Mouse (Mus musculus) left cerebral cortex, postnatal 25 days (tissue): ENCODE measurements around the gene Disp3. TPM values are rescaled to one million over a fixed set of nuclear protein-coding genes. Genes with fewer than 3 reads are reported as not detected.
A peak's percentile ranks its signal among the peaks of the same experiment; 100 is the strongest.

Source experiments
- DNase-seq, 2 experiments: peaks; one replicate each; pipeline ENCODE4 v3.0.0; 2022; ENCODE audit warnings: low spot score in 2 of 2, mixed read lengths in 1 of 2
- intact Hi-C: fragments of 180-260 bp; cut with DNase I; formaldehyde crosslinking; loops from one replicate; pipeline ENCODE4 v1.15.1; 2025
- total RNA-seq, 2 experiments: library from RNA; stranded (reverse); gene quantifications; 2 replicates each; pipeline ENCODE4 v1.2.3; 2021

The Disp3 gene
- total RNA-seq, 2 experiments from 2014 or later: 25.8 to 29.1 TPM

DNA sequence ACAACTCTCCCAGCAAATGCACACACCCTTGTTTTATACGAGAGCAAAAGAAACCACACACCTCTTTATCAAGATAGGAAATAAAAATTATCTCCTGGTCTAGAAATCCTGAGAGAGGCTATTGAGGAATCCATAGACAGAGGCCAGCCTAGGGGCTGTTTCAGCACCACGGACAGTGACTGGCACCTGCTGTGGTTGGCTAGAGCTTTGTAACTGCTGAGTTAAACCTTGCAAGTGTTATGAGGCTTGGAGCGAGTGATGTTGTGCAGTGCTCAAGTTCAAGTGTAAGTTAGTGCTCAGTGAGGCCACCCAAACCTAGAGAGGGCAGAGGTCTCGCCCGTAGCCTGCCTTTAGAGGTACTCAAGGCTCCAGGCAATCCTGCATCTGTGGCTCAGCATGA is 5.6 kb upstream of the Disp3 start:
- intact Hi-C loops: no loop called here
- no peak for DNase-seq

DNA sequence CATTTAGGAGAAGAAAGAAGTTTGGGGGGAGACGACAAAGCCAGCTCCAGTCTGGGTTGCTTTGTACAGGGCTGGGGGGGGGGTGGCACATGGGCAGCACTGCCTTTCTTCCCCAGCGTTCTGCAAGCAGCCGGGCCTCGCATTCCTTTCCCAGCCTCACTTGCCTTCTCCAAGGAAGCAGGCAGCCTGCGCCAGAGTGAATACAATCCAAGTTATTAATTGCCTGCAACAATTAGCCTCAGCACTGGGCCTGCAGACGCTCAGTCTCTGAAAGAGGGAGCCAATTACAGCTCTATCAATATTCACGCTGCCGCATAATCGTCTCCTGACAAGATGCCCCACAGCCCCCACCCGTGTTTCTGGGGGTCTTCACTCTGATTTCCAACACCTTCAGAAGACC is 4.1 kb upstream of the Disp3 start:
- intact Hi-C loops: no loop called here
- peak; percentile 23 to 31 for DNase-seq

DNA sequence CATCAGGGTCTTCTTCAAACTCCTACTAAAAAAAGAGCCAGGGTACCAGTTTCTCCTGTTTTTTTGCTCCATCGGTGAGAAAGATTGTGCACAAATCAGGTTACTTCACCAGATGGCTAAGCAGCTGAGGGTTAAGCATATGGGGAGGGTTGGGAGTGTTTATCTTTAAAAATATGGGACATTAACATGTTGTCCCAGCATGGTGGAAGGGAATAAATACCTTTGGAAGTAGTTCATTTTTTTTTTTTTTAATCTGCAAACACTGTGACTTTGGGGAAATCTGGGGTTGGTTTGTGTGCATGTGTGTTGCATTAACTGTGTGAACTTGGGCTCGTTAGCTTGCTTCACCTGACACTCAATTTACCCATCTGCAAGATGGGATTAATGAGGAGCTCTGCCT is 3.3 kb upstream of the Disp3 start:
- DNase-seq: no peak
- intact Hi-C loops: no loop called here

DNA sequence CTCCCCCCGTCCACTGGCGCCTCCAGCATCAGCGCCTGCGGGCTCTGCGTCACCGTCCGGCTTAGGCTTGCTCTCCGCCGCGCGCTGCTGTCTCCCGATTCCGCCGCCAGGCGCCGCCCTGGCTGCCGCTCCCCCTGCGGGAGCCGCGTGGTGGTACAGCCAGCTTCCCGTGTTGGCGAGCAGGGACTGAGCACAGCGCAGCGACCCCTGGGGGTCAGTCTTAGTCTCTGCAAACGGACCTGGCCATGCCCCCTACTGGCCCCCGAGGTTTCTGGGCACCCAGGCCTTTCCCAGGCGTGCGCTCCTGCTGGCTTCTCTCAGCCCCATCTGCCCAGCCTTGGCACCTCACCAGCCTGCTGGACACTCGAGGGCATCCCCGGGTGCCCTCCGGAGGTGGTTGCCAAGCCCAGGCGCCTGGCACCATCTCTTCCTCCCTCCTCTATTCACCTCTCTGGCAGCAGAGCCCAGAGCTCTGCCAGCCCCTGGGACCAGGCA is 337 bp upstream of the Disp3 start:
- intact Hi-C loops: loop anchor here (1.0 to 5.0 kb wide), 6 partner anchors 18 to 149 kb away; no protein-coding TSS in a partner anchor
- peak; percentile 91 to 96 for DNase-seq

DNA sequence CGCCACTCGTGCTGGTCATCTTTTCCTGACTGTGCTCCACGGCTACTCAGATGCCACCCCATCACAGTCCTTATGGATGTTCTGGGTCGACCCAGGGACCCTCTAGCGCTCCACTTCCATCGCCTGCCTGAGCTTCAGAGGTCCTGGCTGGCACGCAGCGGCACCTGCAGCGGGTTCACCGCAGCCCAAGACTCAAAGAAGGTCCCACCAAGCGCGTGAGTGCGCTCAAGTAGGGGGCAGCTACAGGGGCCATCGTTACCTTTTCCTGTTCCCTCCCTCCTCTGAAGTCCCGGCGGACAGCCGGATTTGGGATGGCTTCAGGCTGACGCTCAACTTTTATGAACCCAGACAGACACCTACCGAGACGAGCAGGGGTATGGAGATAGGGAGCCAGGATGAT is 724 bp downstream of the Disp3 start:
- intact Hi-C loops: loop anchor here (5.0 kb wide), 3 partner anchors 40 to 150 kb away; no protein-coding TSS in a partner anchor
- no peak for DNase-seq

DNA sequence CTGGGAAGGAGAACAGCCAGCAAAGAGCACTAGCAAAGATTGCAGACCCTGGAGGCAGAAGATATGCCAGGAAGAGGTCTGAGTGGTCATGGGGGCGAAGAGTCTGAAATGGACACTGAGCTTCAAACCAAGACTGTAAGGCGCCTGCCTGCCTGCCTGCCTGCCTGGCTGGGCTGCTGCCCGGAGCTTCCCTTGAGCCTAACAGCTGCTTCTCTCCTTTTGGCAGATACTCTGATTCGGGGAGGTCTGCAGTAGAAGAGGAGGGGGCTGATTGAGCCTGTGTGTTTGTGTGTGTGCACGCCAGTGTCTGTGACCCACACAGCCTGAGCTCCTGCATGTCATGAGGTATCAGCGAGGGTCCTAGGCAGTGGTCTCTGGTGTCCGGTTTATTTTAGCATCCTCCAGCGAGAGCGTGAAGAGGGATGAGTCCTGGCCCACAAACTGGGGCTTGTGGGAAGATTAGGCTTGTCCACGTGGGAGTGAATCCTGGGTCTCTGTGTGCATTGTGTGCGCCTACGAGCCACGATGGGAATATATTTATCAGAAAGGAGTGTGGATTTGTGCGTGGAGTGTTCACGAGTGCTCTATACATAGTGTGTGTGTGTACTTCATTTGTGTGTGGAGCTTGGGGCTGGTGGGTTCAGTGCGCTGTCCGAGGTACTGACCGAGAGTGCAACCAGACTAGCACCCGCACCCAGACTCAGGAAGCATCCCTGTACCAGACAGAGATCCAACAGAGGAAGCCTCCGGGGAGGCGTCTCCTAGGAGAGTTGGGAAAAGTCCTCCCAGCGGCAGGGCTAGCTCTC is 1.3 kb downstream of the Disp3 start:
- intact Hi-C loops: loop anchor here (5.0 kb wide), 3 partner anchors 41 to 151 kb away; no protein-coding TSS in a partner anchor
- peak; percentile 38 to 66 for DNase-seq

DNA sequence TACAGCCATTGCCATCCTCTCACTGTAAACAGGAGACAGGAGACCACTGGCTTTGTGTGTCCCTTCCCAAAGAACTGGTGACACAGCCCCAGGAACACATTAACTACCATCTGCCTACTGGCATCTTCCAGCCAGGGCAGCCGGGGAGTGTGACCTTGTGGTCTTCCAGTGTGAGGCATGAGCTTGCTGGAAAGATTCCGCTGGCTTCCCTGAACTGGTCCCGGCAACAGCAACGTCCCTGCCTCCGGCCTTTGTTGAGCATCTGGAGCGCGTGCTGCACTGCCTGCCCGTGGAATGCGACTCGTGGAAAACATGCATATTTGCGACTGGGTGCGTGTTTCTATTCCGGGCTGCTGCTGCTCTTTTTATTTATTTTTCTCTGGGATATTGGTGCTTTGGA is 3.5 kb downstream of the Disp3 start:
- intact Hi-C loops: no loop called here

DNA sequence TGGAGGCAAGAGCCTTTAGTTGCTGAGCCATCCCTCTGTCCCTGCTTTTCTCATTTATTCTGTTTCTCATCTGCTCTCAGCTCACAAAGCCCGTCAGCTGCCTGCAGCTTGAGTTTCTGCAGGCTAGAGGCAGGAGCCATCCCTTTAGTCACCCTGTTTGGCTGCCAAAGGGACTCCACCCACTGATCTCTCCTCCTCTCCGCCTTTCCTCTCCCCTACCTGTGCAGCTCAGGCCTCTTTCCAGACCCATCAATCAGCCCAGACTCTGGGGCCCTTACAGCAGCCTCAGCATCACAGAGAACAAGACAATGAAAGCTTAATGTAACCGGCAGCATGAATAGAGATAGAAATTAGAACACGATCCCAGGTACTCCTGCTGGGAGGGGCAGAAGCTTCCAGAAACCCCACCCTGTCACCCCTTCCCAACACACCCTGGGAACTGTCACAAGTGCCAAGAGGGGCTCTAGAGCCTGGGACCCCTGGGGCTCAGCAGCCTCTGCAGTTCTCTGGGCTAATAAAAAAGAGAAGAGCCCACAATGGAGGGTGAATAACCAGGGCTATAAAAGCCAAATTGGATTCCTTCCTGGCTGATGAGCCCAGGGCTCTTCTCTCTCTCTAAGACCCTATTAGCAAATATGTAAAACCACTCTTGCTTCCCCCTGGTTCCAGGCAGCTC is 10.8 kb downstream of the Disp3 start:
- peak in 1 of 2 experiments; percentile 40 for DNase-seq
- intact Hi-C loops: no loop called here

More for the DNA sequence above, 3.5 kb downstream of the Disp3 start:
- peak; percentile 29 to 34 for DNase-seq

DNA sequence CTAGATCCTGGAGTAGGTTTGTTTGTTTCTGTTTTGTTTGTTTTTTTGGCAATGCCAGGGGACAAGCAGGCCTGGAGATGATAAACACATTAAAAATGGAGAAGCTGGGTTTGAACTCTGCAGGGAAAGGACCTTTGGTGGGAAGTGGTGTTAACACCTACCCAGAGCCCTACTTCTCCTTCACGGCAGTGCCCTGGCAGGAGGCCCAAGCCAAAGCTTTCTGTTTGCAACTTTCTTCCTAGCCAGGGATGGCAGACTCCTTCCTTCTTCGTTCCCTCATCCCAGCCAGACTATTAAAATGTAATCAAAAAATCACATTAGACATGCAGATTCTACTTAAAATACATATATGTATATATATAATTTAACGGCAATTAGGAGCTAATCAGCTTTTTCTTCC is 13.1 kb downstream of the Disp3 start:
- intact Hi-C loops: no loop called here
- peak in 1 of 2 experiments; percentile 40 for DNase-seq

DNA sequence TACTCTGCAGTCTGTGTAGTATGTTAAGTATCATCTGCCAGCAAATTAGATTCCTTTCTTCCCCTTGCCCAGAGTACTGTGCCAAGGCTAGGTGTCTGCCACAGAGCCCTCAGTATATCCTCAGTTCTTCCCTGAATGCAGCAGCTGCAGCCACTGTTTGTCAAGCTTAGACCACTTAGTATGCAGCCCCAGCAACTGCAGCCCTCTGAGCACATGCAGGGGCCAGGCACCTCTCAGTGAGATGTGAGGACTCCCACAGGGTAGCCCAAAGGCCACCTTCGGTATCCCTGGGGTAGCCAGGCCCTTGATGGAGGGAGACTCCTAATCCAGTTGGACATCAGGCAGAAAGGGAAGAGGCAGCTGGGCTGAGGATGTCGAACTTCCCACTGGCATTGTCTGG is 14.5 kb downstream of the Disp3 start:
- intact Hi-C loops: no loop called here
- DNase-seq: no peak

DNA sequence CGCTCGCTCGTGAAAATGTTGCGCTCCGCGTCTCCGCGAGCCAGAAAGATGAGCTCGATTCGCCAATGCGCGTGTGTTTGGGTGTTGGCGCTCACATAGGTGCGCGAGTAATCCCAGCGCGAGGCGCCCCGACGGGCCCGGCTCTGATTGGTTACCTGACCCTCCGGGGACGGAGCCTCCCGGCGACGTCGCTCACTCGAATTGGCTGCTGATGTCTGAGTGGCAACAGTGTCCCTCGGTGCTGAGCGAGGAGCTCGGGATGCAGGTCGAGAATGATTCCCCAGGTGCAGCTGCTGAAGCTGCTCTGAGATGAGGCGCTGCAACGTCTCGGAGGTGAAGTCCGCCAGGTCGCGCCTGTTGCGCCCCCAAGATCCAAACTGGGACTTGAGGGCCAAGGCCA is 16.1 kb downstream of the Disp3 start:
- DNase-seq: no peak
- intact Hi-C loops: no loop called here

DNA sequence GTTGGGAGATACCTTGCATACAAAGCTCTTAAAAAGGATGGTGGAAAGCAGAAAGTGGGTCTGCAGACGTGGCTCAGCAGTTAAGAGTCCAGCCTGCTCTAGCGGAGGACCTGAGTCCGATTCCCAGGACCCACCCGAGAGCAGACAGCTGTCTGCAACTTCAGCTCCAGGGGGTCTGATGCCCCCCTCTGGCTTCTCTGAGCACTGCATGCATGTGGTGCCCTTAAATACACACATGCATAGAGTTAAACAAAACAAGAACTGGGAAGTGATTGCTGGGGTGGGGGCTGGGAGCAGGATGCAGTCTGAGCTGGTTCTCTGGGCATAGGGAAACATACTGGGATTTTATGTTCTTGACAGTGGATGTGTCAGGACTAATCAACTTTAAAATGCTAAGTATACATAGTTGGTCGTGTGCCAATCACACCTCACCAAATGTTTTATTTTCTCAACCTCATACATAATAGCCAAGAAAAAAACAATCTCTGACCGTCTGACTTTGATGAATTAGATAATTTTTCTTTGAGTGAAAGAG is 20.7 kb downstream of the Disp3 start:
- DNase-seq: no peak
- intact Hi-C loops: no loop called here

DNA sequence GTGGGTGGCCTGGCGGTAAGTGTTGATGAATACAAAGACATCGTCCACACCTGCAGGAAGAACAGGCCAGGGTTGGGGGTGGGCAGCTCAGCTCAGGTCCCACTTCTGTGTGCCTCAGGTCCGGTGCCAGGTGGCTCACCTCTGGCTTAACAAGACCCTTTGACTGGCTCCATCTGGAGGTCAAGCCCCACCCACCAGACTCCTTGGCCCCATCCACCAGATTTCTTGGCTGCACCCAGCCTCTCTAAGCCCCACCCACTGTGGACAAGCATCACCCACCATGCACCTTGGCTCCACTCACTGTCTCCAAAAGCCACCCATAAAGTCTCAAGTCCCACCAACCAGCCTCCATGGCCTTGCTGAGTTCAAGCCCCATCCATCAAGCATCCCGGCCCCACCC is 27.8 kb downstream of the Disp3 start:
- no peak for DNase-seq
- intact Hi-C loops: no loop called here

DNA sequence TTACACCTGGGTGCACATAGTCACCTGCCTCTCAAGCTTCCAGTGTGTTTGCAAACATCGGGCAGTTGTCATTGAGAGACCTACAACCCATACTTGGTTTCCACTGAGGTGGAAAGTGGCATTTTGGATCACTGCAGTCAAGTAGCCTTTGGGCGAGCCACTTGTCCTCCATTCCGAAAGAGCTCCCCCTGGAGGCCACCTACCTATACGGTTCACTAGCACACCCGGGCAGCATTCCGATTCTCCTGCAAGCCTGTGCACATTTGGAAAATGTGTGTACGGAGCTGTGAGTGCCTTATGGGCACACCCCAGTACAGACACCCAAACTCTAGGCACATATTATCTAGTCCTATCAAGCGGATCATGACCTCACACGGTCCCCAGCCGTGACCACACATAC is 38.4 kb downstream of the Disp3 start:
- no peak for DNase-seq
- intact Hi-C loops: no loop called here

DNA sequence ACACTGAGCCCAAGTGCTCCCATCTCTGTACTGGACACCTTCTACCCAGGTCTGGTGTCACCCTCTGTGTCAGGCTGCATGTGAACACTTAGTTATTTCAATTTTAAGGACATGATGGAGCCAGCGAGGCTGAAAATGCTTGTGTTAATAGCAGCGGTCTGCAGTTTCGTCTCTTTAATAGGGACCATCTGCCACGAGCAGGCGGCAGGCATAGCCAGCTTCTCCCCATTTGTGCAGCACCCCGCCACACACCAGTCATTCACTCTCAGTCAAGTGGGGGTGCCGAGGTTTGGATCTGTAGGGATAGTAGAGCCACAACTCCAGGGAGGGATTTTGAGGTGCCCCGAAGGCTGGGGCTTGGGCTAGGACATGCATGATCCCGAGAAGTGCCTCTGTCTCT is 47.4 kb downstream of the Disp3 start:
- intact Hi-C loops: no loop called here
- DNase-seq: no peak

DNA sequence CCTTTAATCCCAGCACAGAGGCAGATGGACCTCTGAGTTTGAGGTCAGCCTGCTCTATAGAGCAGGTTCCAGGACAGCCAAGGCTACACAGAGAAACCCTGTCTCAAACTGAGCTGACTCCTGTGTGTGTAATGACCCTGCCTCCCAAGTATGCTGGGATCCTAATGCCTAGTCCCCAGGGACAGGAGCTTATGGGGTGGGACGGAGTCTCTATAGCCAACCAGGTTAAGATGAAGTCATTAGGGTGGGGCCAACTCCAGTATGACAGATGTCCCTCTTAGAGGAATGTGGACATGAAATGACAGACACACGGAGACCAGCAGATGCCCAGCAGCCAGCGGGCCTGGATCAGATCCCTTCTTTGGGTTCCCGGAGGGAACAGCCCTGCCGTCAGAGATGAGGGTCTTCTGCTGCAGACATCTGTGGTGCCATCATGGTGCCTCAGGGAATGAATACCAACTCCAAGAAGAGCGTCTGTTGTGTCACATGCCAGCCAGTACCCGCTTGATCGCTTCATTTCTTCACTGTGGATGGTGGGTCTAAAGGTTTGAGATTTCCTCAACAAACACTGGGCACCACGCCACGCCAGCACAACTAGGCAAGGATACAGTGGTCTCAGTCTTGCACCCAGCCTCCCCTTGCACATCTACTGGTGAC is 48.2 kb downstream of the Disp3 start:
- intact Hi-C loops: loop anchor here (5.0 kb wide), 1 partner anchor 67 kb away; no protein-coding TSS in a partner anchor
- no peak for DNase-seq

DNA sequence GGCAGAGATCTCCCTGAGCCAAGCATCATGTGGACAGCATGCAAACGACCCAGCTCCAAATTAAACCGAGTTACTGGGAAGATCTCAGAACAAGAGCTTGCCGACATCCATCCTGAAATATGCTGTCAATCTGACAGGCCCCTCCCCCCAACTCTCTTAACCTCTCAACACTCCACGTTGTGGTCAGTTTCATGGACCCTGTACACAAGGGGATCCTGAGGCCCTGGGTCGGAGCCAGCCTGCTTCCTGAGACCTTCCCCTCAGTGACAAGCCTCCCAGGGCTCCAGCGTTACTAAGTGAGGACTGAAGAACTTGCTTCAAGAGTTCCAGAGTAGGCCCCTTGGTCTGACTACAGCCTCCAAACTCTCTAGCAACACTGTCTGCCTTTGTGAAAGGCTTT is 48.8 kb downstream of the Disp3 start:
- no peak for DNase-seq
- intact Hi-C loops: loop anchor here (5.0 kb wide), 1 partner anchor 67 kb away; no protein-coding TSS in a partner anchor

DNA sequence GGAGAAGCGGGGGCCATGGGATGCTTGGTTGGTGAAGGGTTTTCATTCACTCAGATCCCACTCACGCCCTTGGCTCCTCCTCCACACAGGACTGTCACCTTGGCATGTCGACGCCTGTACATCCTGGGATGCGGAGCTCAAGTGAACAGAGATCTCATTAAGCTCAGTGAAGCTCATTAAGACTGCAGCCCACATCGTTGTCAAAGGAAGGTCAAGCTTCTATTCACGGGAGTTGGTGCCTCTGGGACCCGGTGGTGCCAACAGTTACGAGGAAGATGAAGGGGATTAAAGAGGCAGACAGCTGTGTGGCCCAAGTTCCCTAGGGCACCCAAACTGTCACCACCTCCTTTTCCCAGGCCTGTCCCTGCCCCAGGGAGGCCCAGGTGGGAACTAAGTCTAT is 49.5 kb downstream of the Disp3 start:
- no peak for DNase-seq
- intact Hi-C loops: loop anchor here (5.0 kb wide), 1 partner anchor 66 kb away; no protein-coding TSS in a partner anchor

DNA sequence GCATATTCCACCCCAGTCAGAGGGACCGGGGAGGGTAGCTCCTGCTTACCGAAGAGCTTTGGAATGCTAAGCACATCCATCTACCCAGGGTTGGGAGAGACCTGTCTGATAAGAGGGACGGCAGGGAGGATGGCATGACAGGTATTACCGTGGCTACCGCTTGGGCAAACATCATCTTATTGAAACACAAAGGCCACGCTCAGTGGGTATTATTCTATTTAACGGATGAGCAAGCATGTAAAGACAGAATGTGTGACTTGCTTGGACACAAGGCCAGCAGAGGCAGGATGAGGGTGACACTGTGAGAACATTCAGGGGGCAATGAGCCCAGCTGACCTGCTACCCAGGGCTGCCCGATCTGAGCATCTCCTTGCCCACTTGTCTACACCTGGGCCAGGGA is 51.1 kb downstream of the Disp3 start:
- intact Hi-C loops: loop anchor here (5.0 kb wide), 1 partner anchor 64 kb away; no protein-coding TSS in a partner anchor
- no peak for DNase-seq

DNA sequence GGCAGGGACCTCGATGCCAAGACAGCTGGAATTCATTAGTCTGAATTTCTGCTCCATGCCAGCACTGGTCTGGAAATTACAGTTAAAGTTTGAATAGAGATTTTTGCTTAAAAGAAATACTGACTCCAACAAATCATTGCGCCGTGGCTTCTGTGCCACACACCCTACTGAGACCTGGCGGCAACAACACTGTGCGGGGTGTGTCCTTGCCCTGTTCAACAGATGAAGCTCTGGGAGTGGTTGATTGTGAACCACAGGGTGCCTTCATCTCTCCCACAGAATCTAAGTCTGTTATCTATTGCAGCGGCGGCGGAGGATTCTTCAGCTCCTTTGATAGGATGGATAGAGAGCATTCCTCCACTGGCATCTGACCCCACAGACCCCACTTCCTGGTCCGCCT is 54.7 kb downstream of the Disp3 start:
- intact Hi-C loops: no loop called here
- DNase-seq: no peak
